Mouse (Mus musculus): ENCODE data around the gene Spdye4a. TPM values are rescaled to one million over a fixed set of nuclear protein-coding genes. Genes with fewer than 3 reads are reported as not detected.
A peak's percentile ranks its signal among the peaks of the same experiment; 100 is the strongest.

Gene Spdye4a
- polyA plus RNA-seq, 1 experiment: not detected

DNA sequence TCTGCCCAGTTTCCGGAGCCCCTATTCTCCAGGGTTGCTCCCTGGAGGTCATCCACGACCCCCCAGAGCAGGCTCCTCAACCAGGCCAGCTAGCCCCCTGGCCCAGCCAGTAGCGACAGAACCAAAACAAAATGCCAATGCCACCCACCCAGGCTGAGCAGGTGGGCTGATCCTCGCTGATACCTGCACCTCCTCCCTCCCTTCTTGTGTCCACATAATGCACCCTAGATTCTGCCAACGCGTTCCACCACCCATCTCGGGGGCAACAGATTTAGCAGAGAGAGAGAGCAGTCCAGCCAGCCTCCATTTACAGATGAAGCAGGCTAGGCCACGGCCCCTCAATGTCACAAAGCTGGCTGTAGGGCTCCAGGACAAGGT, 42.3 kb upstream of the Spdye4a start:
- TF ChIP-seq CTCF (IDR thresholded peaks at IDR 0.05; ENCODE audit: extremely low read depth, insufficient read length, insufficient replicate concordance, low read depth, low read length): no peak
- no peak for TF ChIP-seq POLR2A (IDR thresholded peaks at IDR 0.05; ENCODE audit: low read depth, low read length)
- Histone ChIP-seq H3K4me3 (ENCODE audit: low read depth, low read length) (peak overlapping the region; percentile 86), H3K4me1 (ENCODE audit: control insufficient read depth, insufficient read depth, insufficient read length, low read length) (peaks cover 3% of the 10 kb centered on the region), H3K27ac (ENCODE audit: insufficient read depth, low read depth, low read length) (no peak overlapping the region), H3K27me3 (ENCODE audit: control insufficient read depth, insufficient read depth, low read length) (no peaks in the 10 kb centered on the region), H3K36me3 (ENCODE audit: control insufficient read depth, insufficient read depth, low read length) (no peaks in the 10 kb centered on the region)
- 31% methylated on average over 8 of the region's 8 CpGs for WGBS

GRCm38 (mm10) chr5:143266794-143267193, 40.1 kb upstream of the Spdye4a start:
- Histone ChIP-seq H3K36me3 (ENCODE audit: control insufficient read depth, insufficient read depth, low read length) (no peaks in the 10 kb centered on the region), H3K4me1 (ENCODE audit: control insufficient read depth, insufficient read depth, insufficient read length, low read length) (peaks cover 3% of the 10 kb centered on the region), H3K4me3 (ENCODE audit: low read depth, low read length) (no peak overlapping the region), H3K27ac (ENCODE audit: insufficient read depth, low read depth, low read length) (no peak overlapping the region), H3K27me3 (ENCODE audit: control insufficient read depth, insufficient read depth, low read length) (no peaks in the 10 kb centered on the region)
- WGBS: 86% methylated on average over 6 of the region's 6 CpGs
- no peak for TF ChIP-seq POLR2A (IDR thresholded peaks at IDR 0.05; ENCODE audit: low read depth, low read length)
- TF ChIP-seq CTCF (IDR thresholded peaks at IDR 0.05; ENCODE audit: extremely low read depth, insufficient read length, insufficient replicate concordance, low read depth, low read length): no peak

DNA sequence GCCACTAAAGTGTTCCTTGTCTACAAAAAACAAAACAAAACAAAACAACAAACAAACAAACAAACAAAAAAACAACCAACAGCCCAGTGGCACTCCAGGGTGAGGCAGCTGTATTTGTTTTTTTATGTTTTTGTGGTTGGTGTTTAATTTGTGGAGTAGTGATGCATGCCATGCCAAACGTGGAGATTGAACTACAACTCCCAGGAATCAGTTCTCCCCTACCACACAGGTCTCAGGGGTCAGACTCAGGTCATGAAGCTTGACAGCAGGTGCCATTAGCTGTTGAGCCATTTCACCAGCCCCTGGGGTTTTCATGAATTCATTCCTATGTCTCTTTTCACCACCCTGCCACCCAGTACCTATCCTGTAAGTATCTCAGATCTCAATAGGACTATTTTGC, 38.7 kb upstream of the Spdye4a start:
- no peak overlapping the region for H3K4me3 ChIP-seq (ENCODE audit: low read depth, low read length)
- peaks cover 3% of the 10 kb centered on the region for H3K4me1 ChIP-seq (ENCODE audit: control insufficient read depth, insufficient read depth, insufficient read length, low read length)
- TF ChIP-seq POLR2A (IDR thresholded peaks at IDR 0.05; ENCODE audit: low read depth, low read length) (no peak), CTCF (IDR thresholded peaks at IDR 0.05; ENCODE audit: extremely low read depth, insufficient read length, insufficient replicate concordance, low read depth, low read length) (no peak)
- H3K27ac ChIP-seq (ENCODE audit: insufficient read depth, low read depth, low read length): no peak overlapping the region
- H3K36me3 ChIP-seq (ENCODE audit: control insufficient read depth, insufficient read depth, low read length): no peaks in the 10 kb centered on the region
- no peaks in the 10 kb centered on the region for H3K27me3 ChIP-seq (ENCODE audit: control insufficient read depth, insufficient read depth, low read length)
- WGBS: 41% methylated on average over 1 of the region's 1 CpGs

DNA sequence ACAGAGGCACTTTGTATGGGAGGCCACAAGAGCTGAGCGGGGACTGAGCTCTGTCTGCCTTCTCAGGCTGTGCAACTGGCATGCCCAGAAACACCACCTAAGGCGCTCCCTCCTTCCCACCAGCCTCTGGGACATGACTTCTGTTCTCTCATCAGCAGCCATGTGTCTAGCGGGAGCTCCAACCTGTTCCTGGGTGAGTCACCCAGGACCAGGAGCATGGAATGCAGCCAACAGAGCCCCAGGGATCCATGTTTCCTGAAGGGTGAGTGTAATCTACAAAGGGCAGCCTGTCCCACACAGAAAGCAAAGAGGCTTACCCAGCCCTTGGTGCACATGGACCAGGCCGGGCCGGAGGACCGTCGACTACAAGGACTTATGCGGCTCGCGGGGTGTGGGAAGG, 38.0 kb upstream of the Spdye4a start:
- TF ChIP-seq POLR2A (IDR thresholded peaks at IDR 0.05; ENCODE audit: low read depth, low read length) (no peak), CTCF (IDR thresholded peaks at IDR 0.05; ENCODE audit: extremely low read depth, insufficient read length, insufficient replicate concordance, low read depth, low read length) (no peak)
- no peak overlapping the region for H3K27ac ChIP-seq (ENCODE audit: insufficient read depth, low read depth, low read length)
- peaks cover 3% of the 10 kb centered on the region; the same call in 1 of the 2 replicates for H3K4me1 ChIP-seq (ENCODE audit: control insufficient read depth, insufficient read depth, insufficient read length, low read length)
- H3K4me3 ChIP-seq (ENCODE audit: low read depth, low read length): no peak overlapping the region
- H3K36me3 ChIP-seq (ENCODE audit: control insufficient read depth, insufficient read depth, low read length): no peaks in the 10 kb centered on the region
- no peaks in the 10 kb centered on the region for H3K27me3 ChIP-seq (ENCODE audit: control insufficient read depth, insufficient read depth, low read length)
- 90% methylated on average over 10 of the region's 10 CpGs for WGBS

DNA sequence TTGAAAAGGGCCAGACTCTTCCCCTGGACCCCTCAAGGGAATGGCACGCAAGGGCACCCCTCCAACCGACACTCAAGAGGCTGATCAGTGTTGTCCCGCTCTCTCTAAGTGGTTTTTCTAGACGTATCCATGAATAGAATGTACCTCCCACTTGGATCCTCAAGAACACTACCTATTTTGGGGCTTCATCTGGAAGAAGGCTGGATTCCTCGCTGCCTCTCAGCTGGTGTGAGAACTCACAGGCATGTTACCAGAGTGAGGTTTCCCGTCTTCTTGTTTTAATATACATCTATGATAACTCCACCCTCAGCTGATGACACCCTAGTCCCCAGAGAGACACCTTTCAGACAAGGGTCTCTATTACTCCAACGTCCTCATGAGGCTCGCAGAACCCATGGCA, 34.9 kb upstream of the Spdye4a start:
- H3K27me3 ChIP-seq (ENCODE audit: control insufficient read depth, insufficient read depth, low read length): no peaks in the 10 kb centered on the region
- H3K4me3 ChIP-seq (ENCODE audit: low read depth, low read length): no peak overlapping the region
- no peaks in the 10 kb centered on the region for H3K4me1 ChIP-seq (ENCODE audit: control insufficient read depth, insufficient read depth, insufficient read length, low read length)
- no peaks in the 10 kb centered on the region for H3K36me3 ChIP-seq (ENCODE audit: control insufficient read depth, insufficient read depth, low read length)
- TF ChIP-seq CTCF (IDR thresholded peaks at IDR 0.05; ENCODE audit: extremely low read depth, insufficient read length, insufficient replicate concordance, low read depth, low read length) (no peak), POLR2A (IDR thresholded peaks at IDR 0.05; ENCODE audit: low read depth, low read length) (no peak)
- no peak overlapping the region for H3K27ac ChIP-seq (ENCODE audit: insufficient read depth, low read depth, low read length)
- WGBS: 92% methylated on average over 8 of the region's 8 CpGs

GRCm38 (mm10) chr5:143255802-143256201, 29.1 kb upstream of the Spdye4a start:
- no peak for TF ChIP-seq POLR2A (IDR thresholded peaks at IDR 0.05; ENCODE audit: low read depth, low read length)
- TF ChIP-seq CTCF (IDR thresholded peaks at IDR 0.05; ENCODE audit: extremely low read depth, insufficient read length, insufficient replicate concordance, low read depth, low read length): no peak
- H3K36me3 ChIP-seq (ENCODE audit: control insufficient read depth, insufficient read depth, low read length): 0 out of 2 replicates have a peak, but pooled peaks cover 3% of the 10 kb centered on the region
- peaks cover 16% of the 10 kb centered on the region for H3K27me3 ChIP-seq (ENCODE audit: control insufficient read depth, insufficient read depth, low read length)
- no peak overlapping the region for H3K27ac ChIP-seq (ENCODE audit: insufficient read depth, low read depth, low read length)
- peaks cover 3% of the 10 kb centered on the region; the same call in 1 of the 2 replicates for H3K4me1 ChIP-seq (ENCODE audit: control insufficient read depth, insufficient read depth, insufficient read length, low read length)
- no peak overlapping the region for H3K4me3 ChIP-seq (ENCODE audit: low read depth, low read length)
- 97% methylated on average over 5 of the region's 5 CpGs for WGBS

GRCm38 (mm10) chr5:143255131-143255519, 28.4 kb upstream of the Spdye4a start:
- TF ChIP-seq CTCF (IDR thresholded peaks at IDR 0.05; ENCODE audit: extremely low read depth, insufficient read length, insufficient replicate concordance, low read depth, low read length): no peak
- TF ChIP-seq POLR2A (IDR thresholded peaks at IDR 0.05; ENCODE audit: low read depth, low read length): no peak
- Histone ChIP-seq H3K4me3 (ENCODE audit: low read depth, low read length) (no peak overlapping the region), H3K4me1 (ENCODE audit: control insufficient read depth, insufficient read depth, insufficient read length, low read length) (peaks cover 3% of the 10 kb centered on the region; the same call in 1 of the 2 replicates), H3K36me3 (ENCODE audit: control insufficient read depth, insufficient read depth, low read length) (0 out of 2 replicates have a peak, but pooled peaks cover 3% of the 10 kb centered on the region), H3K27me3 (ENCODE audit: control insufficient read depth, insufficient read depth, low read length) (peaks cover 16% of the 10 kb centered on the region), H3K27ac (ENCODE audit: insufficient read depth, low read depth, low read length) (no peak overlapping the region)
- WGBS: 78% methylated on average over 24 of the region's 24 CpGs
